Mouse (Mus musculus) layer of hippocampus, adult 18-20 months (tissue): ENCODE measurements around the gene Hadha. TPM values are rescaled to one million over a fixed set of nuclear protein-coding genes. Genes with fewer than 3 reads are reported as not detected.

Experiments used
- DNase-seq, 2 experiments: peaks; one replicate each; pipeline ENCODE4 v3.0.0; 2022; ENCODE audit warnings: low spot score in 2 of 2
- long read RNA-seq: library from polyadenylated mRNA; stranded (forward); transcript quantifications from one replicate; pipeline ENCODE4 v2.0.0, GENCODE M21; 2021
- total RNA-seq, 2 experiments: library from RNA; stranded (reverse); gene quantifications; 2 replicates each; pipeline ENCODE4 v1.2.3; 2021

Gene Hadha
- total RNA-seq, result 10 to 100 TPM; 70.6 to 71.9 TPM
- long read RNA-seq, full-length matches to known transcripts, result 54 of 65 reads
- long read RNA-seq, partial matches to known transcripts, result 8 of 65 reads
- long read RNA-seq, other reads (novel, unspliced or antisense), result 3 of 65 reads

DNA sequence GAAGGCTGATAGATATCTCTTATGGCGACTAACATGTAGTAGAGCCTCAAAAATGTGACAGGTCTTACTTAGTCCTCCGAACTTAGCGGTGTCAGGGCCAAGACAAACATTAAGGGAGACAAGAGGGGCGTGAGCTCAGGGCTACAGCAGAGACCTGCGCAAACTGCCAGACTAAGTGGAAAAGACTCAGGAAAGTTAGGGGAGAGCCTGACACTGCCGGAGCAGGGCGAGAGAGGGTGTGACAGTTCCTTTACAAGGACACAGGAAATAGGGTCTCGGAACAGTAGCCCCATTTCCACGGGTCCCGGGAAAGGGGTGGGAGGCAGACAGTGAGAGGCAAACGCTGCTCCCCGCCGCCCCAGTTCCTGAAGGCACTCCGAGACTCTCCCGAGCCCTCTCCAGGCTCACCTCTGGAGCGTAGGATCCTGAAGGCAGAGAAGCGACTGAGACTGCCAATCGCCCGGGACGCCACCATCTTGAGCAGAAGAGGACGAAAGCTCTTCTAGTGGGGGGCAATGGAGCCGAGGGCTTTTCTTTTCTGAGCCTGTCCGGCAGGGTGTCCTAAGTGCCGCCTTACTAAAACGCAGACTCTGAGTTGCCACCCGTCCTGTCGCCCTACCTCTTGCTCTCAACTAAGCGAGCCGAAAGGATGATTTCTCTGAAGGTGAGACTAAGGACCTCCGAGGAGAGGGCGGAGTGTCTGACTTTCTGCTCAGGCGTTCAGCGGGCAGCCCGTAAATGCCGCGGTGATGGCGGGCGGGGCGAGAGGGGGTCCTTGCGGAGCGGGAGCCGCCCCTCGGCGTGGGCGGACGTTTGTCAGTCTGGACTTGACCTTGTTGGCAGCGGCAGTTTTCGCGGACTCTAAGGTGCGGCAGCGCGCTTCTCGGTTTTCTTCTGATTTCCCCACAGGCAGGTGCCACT lies at the start of gene Hadha, which contains the start of gene Hadhb:
Gene Hadha (minus strand): TSS at position 689 of the 921 bp plus-strand sequence.
Gene Hadhb (plus strand): TSS at position 775 of the 921 bp plus-strand sequence.
- DNase-seq, result peak; percentile 88 to 96

DNA sequence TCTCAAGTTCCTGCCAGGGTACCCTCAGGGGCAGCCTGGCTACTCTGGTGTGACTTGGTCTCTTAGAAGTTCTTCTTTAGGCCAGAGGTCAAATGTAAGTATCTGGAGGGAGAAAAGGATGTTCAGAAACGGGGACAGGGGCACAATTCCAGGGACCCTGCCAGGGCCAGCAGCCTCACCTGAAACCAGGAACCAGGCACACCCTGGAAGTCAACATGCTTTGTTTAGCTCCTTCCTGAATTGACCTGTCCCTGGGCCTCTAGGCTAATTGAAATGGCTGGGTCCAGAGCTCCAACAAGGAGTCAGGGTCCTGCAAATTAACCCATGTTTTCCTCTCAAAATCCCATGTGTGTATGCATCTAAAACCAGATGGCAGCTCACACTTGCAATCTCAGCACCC lies 49.5 kb upstream of the Hadha start:
- DNase-seq, result no peak

DNA sequence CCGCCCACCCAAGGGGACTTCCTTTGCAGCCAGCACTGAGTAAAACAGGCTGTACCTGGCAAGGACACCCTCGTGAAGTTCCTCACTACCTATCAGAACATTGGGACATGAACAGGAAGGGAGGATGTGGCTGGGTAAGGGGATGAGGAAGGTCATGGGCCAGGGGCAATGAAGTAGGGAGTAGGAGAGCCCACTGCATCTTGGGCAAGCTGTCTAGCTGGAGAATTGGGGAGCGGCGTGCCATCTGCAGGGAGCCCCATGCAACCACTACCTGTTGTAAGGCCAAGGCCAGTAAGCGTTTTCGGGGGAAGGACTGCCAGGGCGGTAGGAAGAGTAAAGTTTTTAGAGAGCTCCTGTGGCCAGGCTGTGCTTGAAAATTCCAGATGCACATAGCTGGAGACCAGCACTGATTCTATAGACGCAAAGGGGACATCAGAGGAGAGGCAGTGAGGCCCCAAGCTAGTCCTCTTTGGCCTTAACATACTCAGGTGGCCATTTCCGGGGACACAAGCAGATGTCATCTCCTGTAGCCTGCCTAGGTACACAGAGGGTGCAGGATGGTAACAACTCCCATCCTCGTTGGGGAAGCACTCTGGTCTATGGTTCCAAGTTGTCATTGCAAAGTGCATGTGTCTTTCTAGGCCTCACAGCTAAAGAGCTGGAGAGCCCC lies 48.4 kb upstream of the Hadha start:
- DNase-seq, result no peak

DNA sequence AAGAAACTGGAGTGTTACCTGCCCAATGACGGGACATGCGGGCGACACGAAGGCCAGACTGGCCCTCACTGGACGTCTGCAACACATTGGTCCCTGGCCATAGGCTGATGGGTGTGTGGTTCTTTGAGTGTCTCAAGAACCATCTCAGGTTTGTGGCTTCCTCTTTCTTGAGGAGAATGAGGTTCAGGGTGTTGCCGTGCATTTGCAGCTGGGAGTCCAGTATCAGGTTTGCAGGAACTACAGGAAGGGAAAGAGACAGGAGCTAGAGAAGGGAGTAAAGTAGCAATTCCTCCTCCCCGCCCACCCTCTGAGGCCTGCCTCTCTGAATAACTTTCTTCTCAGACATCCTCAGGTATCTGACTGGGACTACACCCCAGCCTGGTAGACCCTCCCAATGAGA lies 47.3 kb upstream of the Hadha start:
- no peak for DNase-seq

DNA sequence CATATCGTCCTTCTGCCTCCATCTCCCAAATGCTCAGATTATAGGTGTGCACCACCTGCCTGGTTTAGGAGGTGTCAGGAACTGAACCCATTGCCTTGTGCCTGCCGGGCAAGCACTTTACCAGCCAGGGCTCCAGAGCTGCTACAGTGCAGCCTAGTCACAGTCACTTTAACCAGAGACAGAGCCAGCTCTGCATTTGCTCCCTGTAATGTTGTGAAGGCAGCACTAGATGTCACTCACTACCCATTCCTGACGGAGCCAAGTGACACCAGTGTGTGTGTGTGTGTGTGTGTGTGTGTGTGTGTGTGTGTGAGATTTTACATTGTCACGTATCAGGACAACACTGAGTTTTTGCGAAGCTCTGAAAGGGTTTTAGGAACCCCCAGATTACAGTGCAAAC lies 46.6 kb upstream of the Hadha start:
- peak in 1 of 2 experiments; percentile 68 for DNase-seq

DNA sequence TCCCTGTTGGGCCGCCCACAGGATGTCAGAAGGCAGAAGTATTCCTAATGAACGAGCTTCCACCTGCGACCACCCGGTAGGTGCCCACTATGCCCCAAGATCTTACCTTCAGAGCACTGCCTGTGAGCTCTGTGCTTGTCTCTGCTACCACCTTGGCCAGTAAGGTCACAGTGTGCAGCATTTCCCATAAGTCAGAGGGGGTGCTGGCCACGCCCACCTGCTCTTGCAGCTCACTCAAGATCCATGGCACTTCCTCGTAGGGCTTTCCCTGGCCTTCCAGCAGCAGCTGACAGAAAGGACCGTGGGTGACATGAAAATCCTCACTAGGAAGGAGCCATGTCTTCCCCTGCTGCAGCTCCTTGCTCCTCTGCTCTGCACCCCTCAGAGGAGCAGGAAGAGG lies 43.3 kb upstream of the Hadha start:
- DNase-seq, result no peak

DNA sequence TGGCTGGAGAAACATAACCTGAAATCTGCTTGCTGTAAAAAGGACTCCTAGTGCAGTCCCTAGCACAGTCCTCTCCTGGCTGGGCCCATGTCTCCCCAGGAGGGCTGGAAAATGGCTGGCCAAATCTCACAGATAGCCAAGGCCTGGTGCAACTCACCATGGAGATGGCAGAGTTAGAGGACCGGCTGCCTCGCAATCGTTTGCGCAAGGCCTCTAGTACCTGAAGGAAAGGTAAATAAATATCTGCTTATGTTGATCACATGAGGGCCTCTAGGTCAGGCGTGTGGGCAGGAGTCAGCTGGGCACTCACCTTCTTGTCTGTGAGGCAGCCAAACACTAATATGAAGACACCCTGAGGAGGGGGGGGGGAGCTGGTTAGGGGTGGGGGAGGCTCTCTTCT lies 40.4 kb upstream of the Hadha start:
- no peak for DNase-seq

DNA sequence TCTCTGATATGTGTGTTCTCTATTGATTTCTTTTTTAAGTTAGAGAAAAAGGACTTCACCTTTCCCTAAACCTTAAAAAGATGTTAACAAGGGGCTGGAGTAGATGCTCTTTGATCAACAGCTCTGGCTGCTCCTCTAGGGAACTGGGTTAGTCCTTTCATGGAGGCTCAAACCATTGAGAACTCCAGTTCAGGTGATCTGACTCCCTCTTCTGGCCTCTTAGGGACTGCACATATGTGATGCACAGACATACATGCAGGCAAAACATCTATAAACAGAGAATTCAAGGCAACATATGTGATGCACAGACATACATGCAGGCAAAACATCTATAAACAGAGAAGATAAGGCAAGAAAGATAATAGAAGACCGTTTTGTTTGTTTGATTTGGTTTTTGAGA lies 37.5 kb upstream of the Hadha start:
- no peak for DNase-seq

DNA sequence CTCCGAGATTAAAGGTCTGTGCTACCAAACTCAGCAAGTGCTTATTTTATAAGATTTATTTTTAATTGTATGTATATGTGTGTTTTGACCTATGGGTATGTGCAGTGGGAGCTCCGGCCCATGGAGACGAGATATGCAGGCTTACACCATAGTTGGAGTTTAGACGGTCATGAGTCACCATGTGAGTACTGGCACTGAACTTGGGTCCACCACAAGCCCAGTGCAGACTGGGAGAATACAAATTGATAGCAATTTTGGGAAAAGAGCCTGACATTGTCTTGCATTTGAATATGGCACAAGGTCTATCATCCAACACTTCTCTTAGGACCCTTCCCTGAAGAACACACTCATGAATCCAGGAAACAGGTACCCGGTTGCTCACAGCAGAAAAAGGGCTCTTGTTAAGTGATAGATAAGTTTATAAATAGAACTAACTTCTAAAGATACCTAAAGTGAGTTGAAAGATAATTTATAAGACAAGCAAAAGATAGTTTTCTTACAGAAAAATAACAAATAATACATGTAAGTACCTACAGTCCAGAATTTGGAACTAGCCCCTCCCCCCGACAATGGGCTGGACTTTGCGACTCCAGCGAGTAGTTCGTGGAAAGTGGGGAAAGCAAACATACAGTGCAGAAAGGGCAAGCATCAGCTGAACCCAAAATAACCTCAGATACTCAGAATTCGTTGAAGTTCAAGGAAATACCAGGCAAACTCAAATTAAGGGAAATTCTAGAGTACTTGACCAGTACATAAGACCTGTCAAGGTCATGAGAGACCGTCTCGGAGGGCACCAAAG lies 32.9 kb upstream of the Hadha start:
- no peak for DNase-seq

DNA sequence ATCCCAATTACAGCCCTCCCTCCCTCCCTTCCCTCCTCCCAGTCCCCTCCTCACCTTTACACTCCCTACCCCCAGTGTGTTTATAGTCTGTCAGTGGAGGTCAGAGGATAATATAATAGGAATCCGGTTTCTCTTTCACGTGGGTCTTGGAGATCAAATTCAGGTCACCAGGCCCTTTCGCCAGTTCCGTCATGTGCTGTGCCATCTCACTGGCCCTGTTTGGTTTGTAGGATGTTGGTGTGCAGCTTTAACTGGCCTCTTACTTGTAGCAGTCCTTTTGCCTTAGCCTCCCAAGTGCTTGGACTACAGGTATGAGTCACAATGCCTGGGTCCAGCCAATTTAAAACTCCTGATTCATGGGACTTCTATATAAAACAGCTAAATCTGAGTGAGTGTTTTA lies 20.8 kb upstream of the Hadha start:
- DNase-seq, result no peak

DNA sequence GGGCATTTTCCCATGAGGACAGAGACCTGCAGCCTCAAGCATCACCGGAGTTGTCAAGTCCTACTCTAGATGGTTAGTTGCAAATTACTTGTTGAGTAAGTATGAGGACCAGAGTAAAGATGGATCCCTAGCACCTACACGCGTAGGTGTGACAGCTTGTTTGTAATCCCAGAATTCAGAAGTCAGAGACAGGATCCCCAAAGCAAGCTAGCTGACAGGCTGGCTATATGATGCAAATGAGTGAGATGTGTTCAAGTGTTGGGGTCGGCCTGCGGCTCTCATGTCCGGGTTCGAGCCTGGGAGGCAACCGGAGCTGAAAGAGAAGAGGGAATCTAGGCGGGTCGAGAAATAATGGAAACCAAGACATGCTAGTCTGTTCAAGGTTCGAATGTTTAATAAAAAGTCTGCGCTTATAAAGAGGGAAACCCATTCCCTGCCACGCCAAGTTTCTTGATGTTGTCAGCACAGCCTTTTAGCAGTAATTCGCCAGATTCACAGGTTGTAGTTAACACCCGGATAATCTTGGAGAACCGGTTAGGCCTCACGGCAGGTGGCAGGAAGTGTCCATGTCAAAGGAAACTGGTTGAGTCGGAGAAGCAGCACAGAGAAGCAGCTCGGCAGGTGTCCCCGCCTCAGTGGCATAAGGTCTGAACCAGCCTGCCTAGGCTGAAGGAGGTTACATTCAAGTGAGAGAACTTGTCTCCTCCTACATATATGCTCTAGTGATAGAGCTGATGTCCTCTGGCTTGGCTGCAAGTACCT lies 18.1 kb upstream of the Hadha start:
- no peak for DNase-seq

DNA sequence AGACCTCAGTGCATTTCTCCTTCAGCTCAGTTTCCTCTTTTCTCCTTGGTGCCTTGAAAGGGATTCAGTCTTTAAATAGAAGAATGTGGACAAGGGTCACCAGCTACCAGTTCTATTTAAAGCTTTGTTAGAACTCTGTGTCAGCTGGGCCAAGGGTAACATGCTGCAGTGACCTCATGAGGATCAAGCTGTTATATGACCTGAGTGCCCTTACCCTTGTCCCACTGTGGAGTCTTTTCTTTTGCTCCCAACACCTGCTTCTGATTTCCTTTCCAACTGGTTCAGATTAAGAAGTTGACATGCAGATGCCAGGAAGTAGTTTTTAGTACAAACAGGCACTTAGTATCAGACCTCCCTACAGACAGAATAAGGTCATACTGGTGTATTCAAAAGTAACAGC lies 17.2 kb upstream of the Hadha start:
- DNase-seq, result no peak

DNA sequence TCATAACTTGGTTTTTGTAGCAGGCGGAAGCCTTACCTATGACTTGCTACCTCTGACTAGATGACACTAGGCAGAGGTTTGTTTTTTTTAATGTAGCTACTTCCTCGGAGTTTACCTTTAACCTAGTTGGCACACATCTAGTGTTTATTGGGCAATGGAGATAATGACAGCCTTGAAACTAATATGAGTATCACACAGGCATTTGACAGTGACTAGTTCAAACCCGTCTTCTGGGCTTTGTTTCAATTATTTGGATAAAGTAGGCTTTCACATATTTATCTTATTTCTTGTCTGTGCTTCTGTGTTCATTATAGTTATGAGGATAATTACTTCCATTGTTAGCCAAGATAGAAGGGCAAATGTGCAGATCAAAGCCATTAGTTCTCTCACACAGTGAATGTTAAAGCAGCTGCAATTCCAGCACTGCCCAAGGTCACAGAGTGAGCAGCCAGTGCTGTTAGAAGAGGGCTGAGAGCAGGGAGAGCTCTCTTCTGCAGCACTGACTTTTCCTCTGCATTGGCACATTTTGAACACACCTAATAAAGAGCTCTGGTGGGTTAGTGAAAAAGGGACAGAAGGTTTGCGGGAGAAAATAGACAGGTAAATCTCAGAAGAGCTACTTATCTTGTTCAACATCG lies 15.5 kb upstream of the Hadha start:
- DNase-seq, result no peak

DNA sequence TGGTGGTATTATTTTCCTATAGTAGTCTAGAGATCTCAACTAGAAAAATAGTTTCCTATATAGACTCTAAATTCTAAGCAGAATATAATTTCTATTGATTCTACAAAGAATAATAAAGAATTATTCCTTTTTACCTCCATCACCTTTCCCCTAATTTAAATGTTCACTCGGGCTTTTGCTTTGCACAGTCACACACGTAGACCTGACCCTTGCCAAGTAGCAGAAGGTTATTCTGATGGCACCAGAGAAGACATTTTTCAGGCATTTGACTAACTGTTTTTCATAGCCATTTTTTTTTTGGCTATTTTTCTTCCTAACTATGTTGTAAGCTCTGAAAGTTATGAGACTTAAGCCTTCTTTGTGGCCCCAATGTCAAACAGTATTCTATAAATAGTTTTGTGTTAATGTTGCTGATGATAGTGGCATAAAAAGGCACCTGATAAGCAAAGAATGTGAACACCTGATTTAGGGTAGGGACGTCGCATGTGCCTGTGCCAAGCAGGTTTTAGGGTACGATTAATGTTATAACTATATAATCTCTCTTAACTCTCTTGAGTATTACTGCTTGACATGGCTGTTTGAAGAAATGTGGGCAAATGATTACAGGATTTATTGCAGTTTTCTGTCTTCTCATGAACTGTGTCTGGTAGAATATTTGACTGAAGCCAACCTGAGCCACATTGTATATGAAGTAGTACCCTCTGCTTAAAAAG lies 10.4 kb upstream of the Hadha start:
- no peak for DNase-seq

DNA sequence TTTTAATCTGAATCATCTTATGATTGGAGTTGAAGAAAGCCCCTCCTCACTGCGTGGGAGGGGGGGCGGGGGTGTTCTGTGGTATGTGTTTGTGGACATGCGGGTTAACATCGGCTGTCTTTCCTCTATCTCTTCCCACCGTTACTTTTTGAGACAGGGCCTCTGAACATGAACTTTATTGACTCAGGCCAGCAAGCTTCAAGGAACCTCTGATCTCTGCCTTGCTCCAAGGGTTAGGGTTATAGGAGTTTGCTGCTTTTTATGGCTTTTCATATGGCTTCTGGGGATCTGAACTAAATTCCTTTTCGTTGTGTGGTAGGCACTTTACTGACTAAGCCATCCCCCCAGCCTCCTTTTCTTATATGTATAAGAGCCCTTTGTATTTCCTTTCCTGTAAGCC lies 7.4 kb upstream of the Hadha start:
- DNase-seq, result no peak

DNA sequence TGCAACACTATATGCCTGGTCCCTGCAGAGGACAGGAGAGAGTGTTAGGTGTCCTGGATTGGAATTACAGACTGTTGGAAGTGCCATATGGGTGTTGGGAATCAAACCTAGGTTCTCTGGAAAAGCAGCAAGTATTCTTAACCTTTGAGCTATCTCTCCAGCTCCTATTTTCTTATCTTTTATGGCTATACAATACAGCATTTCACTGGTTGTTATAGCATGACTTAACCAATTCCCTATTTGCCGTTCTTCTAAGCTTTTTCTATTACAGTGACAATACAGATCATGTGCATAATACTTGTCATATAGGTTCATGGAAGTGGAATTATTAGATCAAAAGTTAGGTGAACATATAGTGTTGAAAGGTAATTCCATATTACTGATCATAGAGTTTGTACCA lies 6.9 kb upstream of the Hadha start:
- no peak for DNase-seq

DNA sequence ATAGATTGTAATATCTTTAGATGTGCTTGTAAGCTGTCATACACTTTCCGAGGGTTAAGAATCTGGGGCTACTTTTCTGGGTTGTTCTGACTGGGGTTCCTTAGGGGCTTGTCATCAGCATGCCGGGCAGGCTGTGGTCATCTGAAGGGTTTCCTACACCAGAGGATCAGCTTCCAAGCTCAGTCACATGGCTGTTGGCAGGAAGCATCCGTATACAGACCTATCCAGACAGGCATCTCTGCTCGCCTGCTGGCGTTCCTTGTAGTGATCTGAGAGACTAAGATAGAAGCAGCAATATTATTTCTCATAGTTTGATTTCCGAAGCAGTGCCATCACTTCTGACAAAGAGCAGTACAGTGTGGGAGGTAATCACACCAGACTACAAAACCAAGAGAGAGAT lies 4.6 kb upstream of the Hadha start:
- peak in 1 of 2 experiments; percentile 15 for DNase-seq

DNA sequence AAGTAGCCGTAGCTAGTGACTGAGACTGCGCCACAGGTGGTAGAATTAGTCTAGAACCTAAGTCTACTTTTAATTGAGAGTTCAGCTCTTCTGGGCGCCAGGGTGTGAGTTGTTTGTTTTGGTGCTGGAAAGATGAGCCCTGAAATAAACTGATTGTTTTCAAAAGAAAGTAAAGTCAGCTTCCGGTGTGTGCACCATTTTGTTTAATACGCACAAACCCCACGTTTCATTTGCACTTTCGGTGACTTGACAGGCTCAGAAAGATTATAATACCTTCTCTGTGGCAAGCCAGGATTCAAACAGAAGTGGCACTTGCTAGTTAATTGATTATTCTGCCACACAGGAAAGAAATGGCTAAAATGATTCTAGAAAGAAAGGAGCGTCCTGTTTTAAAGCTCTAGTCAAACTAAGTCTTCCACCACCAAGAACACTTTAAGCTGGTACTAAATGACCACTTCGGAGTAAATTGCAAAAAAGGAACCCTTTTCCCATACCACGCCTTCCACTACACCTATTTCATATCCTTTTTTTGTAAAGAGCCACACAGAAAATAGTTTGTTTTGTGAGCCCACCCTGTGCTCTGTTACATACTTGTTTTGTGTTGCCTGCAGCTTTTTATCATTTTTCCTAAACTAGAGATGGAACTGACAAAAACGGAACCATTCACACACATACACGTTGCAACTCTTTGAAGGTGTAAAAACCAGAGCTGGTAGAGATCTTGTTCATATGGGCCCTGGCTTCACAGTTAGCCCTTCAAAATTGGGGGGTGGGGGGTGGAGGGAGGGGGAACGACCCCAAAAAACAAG lies 1.1 kb upstream of the Hadha start:
- DNase-seq, result no peak

DNA sequence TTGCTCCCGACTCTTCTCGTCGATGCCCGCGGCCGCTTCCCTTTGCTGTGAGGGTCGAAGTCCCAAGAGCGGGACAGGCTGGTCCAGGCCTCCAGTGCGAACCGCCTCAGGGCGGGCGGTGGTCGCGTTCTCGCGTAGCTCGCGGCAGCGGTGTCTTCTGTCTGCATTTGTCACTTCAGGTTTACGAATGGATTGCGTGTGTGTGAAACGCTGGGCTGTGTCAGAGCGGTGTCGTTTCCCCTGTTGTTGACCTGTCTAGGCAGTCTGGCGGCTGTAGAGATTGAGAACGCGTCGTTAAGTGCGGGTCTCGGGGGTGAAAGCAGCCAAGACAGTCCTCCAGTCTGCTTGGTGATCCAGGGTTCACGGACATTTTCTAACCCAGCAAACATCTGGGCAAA lies 432 bp upstream of the Hadha start:
- DNase-seq, result no peak
